Mouse (Mus musculus) embryonic fibroblast, embryonic 13.5 days (primary cell): Measurements from ENCODE around the gene Ptger1.

Experiments used
- CTCF ChIP-seq: IDR thresholded peaks from 2 replicates; pipeline ENCODE4 v1.5.1; 2011; ENCODE audit warnings: mild to moderate bottlenecking, control low read depth, low read length, moderate library complexity, borderline replicate concordance; ENCODE audit not compliant: insufficient read depth
- POLR2A ChIP-seq: IDR thresholded peaks from 2 replicates; pipeline ENCODE4 v1.6.1; 2011; ENCODE audit warnings: low read depth, mild to moderate bottlenecking, control low read depth, low read length, moderate library complexity

- TF ChIP-seq POLR2A, result no peak
- TF ChIP-seq CTCF, result no peak
Measured at GRCm38 (mm10) chr8:83656043-83656442, 10.4 kb upstream of the Ptger1 start.
